Mouse (Mus musculus) kidney, adult 2 months (tissue): Measurements from ENCODE around the gene Kat7.

ENCODE experiments used
- CTCF ChIP-seq: fragments of 200-500 bp; conservative IDR thresholded peaks from 2 replicates; pipeline ENCODE4 v1.5.1; 2011; ENCODE audit warnings: low read depth, mild to moderate bottlenecking, control low read depth, low read length, moderate library complexity, mixed read lengths; ENCODE audit not compliant: insufficient read depth, insufficient read length
- POLR2A ChIP-seq: fragments of 200-500 bp; IDR thresholded peaks from one replicate; pipeline ENCODE4 v1.6.1; 2011; ENCODE audit warnings: low read depth, low read length, control low read depth

DNA sequence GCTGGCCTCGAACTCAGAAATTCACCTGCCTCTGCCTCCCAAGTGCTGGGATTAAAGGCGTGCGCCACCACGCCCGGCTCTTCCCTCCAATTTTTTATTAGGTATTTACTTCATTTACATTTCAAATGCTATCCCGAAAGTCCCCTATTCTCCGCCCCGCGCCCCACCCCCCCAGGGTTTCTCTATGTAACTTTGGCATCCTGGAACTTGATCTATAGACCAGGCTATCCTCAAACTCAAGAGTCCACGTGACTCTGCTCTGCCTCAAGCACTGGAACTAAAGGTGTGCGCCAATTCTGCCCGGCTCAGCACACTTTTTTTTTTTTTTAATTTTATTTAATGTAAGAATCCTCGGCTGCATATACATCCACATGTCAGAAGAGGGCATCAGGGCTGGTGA lies 14.3 kb downstream of the Kat7 start:
- TF ChIP-seq POLR2A = no peak
- no peak for TF ChIP-seq CTCF
